Mouse (Mus musculus): ENCODE results near the gene Prkci.

Prkci gene

GRCm38 (mm10) chr3:30995283-30995898, at the start of gene Prkci:
TSS of gene Prkci (plus strand) at chr3:30995747.
- peak; percentile 87 for DNase-seq (ENCODE audit: low read depth)

DNA sequence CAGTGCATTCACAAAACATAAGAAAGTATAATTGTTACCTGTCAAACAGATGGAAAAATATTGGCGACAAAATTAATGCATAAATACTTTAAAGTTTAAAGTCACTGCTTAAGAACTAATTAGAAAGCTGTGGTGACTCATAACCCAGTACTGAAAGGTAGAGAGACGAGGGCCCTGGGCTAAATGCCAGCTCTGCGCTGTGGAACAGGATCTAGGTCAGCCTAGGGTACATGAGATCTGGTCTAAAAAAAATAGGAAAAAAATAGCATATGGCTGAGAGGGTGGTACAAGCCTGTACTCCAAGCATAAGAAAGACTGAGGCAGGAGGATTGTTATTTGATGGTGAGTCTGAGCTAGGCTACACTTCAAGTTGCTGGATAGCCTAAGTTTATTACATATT, 43.9 kb upstream of the Prkci start:
- DNase-seq (ENCODE audit: low read depth) = no peak

GRCm38 (mm10) chr3:30952273-30953070, 43.1 kb upstream of the Prkci start:
- DNase-seq (ENCODE audit: low read depth) = no peak

- DNase-seq (ENCODE audit: low read depth) = no peak
Observed at GRCm38 (mm10) chr3:30956327-30956726, 39.2 kb upstream of the Prkci start.

GRCm38 (mm10) chr3:30958709-30959108, 36.8 kb upstream of the Prkci start:
- DNase-seq (ENCODE audit: low read depth) = no peak

- no peak for DNase-seq (ENCODE audit: low read depth)
Observed at GRCm38 (mm10) chr3:30959868-30960831, 35.4 kb upstream of the Prkci start.

DNA sequence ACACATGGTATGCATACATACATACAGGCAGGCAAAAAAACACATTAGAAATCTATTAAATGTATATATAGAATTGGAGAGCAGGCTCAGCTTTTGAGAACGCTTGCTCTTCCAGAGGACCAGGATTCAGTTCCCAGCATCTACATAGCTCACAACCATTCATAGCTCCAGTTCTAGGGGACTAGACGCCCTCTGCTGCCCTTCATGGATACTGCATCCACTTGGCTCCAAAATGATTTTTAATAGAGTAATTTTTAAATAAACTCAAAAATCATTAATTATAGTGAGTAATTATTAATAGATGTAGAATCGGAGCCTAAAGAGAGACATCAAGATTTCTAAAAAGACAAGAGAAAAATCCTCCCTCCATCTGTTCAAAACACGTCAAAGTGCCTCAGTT, 32.4 kb upstream of the Prkci start:
- no peak for DNase-seq (ENCODE audit: low read depth)

DNA sequence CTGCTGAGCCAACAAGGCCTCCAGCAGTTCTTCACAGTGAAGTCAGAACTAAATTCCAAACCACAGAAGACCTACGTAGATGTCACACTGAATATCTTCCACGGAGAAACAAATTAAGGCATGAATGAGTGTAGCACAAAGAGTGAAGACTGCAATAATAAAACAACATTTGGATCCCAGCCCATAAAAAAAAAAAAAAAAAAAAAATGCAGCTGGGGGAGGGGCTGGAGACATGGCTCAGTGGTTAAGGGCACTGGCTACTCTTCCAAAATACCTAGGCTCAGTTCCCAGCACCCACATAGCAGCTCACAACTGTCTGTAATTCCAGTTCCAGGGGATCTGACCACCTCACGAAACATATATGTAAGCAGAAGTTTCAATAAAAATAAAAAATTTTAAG, 31.3 kb upstream of the Prkci start:
- no peak for DNase-seq (ENCODE audit: low read depth)

GRCm38 (mm10) chr3:30965644-30966043, 29.9 kb upstream of the Prkci start:
- no peak for DNase-seq (ENCODE audit: low read depth)

DNA sequence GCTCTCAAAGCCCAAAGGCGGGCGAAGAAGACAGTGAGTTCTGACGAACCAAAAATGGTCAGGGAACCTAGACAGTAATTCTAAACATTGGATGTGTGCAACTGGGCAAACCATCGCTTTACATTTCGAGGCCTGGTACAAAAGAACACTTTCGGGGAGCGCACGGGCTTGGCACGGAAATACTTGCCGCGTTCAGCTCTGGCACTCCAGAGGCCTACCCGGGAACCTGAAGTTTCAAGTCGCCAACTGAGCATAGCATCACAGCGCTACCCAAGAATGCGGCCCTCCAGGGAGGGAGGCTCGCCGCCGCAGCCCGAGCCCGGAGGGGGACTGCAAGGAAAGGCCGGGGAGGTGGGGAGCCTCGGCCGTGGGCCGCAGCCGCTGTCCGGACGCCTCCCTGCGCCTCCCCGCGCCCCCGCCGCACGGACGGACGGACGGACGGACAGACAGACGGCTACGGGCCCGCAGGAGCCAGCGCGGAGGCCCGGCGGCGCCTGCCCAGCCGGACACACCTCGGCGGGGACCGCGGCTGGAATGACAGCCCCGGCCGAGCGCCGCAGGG, 26.9 kb upstream of the Prkci start:
- peak; percentile 39 for DNase-seq (ENCODE audit: low read depth)

DNA sequence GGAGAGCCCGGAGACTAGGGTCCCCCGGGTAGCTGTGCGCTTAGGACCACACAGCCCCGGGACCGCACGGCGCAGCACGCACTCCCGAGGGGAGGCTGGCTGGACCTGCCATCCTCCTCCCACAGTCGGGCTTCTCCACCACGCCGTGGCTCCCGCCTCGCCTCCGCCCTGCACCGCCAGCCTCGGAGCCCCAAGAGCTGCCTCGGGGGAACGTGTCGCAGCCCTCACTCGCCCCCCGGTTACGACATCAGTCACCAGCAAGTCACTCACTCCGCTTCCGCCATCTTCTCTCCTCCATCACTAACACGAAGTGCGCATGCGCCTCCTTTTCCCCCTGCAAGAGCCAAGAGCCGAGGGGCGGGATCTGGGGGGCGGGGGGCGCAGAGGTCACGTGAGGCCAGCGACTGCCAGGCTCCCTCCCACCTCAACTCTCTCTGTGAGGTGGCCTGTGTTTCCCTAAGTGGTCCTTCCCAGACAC, 26.4 kb upstream of the Prkci start, which contains the start of gene Phc3:
TSS of gene Phc3 (minus strand) at position 312 of the 478 bp plus-strand sequence.
- DNase-seq (ENCODE audit: low read depth) = peak; percentile 88

DNA sequence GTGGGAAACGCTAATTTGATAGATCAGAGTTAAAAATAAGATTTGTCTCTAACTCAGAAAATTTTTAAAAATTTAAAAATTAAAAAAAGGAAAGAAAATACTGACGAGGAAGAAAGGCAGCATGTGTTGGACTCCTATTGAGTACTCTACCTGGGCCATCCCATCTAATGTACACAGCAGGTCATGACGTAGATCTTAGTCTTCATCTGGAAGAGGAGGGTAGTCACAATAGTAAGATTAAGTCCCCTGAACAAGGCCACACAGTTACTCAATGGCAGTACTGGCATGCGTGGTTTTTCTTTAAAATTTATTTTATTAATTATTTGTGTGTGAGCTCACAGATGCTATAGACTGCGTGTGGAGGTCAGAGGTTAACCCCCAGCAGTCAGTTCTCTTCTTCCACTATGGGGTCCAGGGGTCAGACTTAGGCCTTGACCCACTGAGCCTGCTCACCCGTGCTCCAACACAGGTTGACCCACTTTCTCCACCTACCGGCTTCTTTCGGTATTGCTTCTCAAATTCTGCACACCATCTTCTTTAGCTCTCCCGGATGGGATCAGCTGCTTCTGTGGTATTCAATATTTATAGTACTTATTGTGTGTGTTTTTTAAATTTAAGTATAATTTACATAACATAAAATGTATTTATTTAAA, 20.3 kb upstream of the Prkci start:
- DNase-seq (ENCODE audit: low read depth) = peak; percentile 65

DNA sequence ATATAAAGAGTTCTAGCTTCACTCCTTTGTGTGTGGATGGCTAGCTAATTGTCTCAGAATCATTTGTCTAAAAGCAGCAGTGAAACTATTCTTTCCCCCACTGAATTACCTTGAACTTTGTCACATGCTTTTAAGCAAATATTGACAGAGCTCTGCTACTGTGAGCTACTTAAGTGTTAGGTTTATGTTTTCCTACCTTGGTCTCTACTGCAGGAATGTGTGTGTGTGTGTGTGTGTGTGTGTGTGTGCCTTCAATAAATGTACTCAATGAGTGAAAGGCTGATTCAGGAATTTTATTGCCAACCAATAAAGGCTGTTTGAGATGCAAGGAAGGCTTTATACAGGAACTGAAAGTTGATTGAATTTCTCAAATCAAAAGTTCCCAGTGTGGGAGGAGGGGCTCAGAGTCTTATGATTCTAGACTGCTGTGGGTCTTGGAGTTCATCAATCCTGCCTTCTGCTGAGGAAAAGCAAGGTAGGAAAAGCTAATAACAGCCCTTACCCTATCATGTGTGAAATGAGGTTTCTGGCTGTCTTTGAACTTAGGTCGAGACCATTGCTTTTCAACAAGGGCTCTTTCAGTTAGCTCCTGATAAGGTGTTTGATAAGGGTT, 18.4 kb upstream of the Prkci start:
- no peak for DNase-seq (ENCODE audit: low read depth)

GRCm38 (mm10) chr3:30981616-30982380, 13.7 kb upstream of the Prkci start:
- DNase-seq (ENCODE audit: low read depth) = no peak

- DNase-seq (ENCODE audit: low read depth) = no peak
Observed at GRCm38 (mm10) chr3:30982924-30983536, 12.5 kb upstream of the Prkci start.

DNA sequence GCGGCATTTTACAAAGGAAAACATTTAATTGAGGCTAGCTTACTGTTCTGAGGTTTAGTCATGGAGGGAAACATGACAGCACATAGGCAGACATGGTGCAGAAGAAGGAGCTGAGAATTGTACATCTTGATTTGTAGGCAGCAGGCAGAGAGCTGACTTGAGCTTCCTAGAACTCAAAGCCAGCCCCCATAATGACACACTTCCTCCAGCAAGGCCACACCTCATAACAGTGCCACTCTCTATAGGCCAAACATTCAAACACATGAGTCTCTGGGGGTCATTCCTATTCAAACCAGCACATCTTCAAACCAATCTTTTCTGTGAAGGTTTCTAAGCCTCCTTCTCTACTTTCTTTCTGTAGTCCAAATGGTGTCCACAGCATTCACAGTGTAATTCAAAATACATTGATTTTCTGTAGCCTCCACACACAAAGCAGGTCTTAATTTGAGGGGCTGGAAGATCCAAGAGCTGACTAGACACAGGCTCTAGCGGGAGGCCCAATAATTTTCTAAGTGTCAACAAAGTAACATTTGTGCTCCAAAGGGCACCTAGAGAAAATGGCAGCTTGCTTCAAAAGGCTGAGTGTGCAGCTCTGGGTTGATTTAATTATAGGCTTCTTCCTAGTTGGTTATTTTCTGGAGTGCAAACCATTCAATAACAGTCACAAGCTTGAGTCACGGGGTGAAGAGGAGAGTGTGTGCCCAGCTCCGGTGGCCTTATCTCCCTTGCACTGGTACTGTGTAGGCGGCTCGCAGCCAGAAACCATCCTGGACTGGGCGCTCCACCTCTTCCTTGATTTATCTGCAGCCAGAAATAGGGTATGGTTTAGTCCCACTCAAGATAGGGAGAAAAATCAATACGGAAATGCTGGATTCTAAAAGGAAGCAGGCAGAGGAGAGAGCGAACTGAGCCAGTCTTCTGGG, 7.9 kb upstream of the Prkci start:
- no peak for DNase-seq (ENCODE audit: low read depth)

DNA sequence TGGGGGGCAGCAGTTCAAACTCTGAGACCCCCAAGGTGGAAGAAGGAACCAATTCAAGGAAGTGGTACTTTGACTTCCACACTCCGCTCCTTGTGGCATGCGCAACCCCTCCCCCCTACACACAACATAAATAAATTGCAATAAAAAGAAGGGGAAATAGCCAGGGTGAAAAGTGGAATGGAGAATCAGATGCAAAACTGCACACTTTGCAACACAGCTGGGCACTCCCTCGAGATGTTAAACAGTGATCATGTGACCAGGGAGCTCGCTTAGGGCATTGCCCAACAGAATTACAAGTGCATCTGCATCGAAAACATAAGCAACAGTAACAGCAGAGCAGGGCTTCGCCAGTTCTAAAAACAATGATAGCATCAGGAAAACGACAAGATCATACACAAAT, 3.4 kb upstream of the Prkci start:
- no peak for DNase-seq (ENCODE audit: low read depth)

DNA sequence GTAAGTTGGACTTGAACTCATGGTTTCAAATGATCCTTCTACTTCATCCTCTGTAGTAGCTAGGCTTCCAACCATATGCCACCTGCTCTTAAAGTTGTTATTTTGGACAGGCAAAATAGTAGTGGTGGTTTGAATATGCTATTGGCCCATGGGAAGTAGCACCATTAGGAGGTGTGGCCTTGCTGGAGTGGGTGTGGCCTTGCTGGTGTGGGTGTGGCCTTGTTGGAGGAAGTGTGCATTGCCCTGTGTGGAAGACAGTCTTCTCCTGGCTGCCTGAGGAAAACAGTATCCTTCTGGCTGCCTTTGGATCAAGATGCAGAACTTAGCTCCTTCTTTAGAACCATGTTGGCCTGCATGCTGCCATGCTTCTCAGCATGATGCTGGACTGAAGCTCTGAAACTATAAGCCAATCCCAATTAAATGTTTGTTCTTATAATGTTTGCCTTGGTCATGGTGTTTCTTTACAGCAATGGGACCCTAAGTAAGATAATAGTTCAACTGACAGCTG, 2.4 kb upstream of the Prkci start:
- DNase-seq (ENCODE audit: low read depth) = no peak

Data from c-Kit-positive CD71-positive TER-119-negative erythroid progenitor cells, embryonic 14.5 days (primary cell).